Mouse (Mus musculus) urinary bladder, postnatal 0 days (tissue): ENCODE results near the gene Cnn3. TPM values are rescaled to one million over a fixed set of nuclear protein-coding genes. Genes with fewer than 3 reads are reported as not detected.

Source experiments
- polyA plus RNA-seq: library from polyadenylated mRNA; unstranded; fragments of >200 nt; fragmentation: Nextera tagmentation; extraction: Ambion mirVana; gene quantifications from 2 replicates; pipeline ENCODE4 v1.2.1, GENCODE M21; 2015

Cnn3 gene
- polyA plus RNA-seq, result 410 and 558 TPM in 2 replicates

DNA sequence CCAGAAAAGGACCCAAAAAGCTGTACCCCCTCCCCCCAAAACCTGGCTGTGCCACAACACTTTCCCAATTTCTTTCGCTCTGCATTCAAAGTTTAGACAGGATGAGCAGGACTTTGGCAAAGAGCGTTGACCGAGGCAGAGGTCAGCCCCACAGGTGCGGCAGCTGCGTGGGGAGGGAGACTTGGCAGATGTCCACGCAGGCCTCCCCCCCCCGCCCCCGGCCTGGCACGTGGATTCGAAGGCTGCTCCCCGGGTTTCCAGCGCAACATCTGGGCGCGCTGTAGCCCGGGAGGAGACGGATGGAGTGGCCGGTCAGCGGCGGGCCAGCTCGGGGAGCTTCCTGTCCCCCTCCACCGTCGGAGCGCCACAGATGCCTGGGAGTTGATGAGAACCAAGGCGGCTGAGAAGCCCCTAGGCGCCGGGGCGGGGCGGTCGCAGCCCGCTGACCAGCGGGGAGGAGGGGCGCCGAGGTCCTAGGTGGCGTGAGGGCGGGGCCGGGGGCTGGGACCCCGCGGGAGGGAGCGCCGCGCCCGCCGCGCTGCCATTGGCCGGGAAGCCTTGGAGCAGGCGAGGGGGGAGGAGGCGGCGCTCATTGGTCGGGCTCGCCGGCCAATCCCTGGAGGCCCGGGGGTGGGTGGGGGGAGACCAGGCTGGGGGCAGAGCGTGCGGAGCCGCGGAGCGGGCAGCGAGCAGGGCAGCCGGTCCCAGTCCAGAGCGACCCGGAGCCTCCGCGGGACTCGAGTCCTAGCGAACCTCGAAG is at the start of gene Cnn3:
Gene Cnn3 (plus strand): TSS at position 637 of the 760 bp plus-strand sequence.

Other genes starting within 250 kb of the Cnn3 start
- 3.9 and 5.1 TPM in 2 replicates for gene Tmem56, start 143.4 kb upstream of the Cnn3 start, polyA plus RNA-seq
- gene Alg14, start 134.7 kb upstream of the Cnn3 start, polyA plus RNA-seq, result 30.7 and 31.7 TPM in 2 replicates
- gene Slc44a3, start 105.9 kb downstream of the Cnn3 start, polyA plus RNA-seq, result 8.0 and 10.4 TPM in 2 replicates
- not detected in 2 replicates for gene 4930432M17Rik, start 244.3 kb downstream of the Cnn3 start, polyA plus RNA-seq